Mouse (Mus musculus): ENCODE measurements around the gene Spg7.

DNA sequence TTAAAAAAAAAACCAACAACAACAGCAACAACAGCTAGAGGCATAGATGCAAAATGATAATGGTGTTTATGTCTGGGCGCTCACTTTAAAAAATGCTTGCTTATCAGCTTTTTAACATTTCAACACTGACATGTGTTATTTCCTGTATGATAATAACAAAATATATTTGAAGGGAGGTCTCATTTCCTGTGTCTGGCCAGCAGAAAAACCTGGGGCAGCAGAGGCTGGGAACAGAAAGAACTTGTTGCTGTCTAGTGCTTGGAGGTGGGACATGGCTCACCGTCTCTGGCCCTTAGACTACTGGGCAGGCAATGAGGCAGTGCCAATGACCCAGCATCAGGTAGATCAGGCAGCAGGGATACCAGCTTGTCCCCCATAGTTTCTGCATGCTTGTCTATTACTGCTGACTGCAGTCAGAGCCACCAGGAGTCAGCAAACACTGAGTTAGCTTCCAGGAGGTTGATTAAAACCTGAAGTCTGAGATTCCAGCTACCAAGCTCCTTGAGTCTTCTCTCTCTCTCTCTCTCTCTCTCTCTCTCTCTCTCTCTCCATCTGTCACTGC lies 51.2 kb downstream of the Spg7 start:
- TF ChIP-seq CTCF (IDR thresholded peaks at IDR 0.05; ENCODE audit: insufficient read depth, low read depth, low read length) (no peak), POLR2A (IDR thresholded peaks at IDR 0.05; ENCODE audit: insufficient read depth, low read depth, low read length) (no peak)

Data from olfactory bulb, adult 2 months (tissue).